Mouse (Mus musculus) limb, embryonic 14.5 days (tissue): ENCODE data around the gene Lrrc45. TPM values are rescaled to one million over a fixed set of nuclear protein-coding genes. Genes with fewer than 3 reads are reported as not detected.

Experiments
- ATAC-seq: fragments of 200-750 bp; cut with Nextera tagmentation; 2 replicates; pipeline ENCODE4 v1.8.0; 2017; ENCODE audit warnings: low read depth, moderate number of reproducible peaks, moderate TSS enrichment; ENCODE audit not compliant: low FRiP score
- DNase-seq: peaks from one replicate; pipeline ENCODE4 v3.0.0-alpha.2; 2015; ENCODE audit warnings: low spot score
- H3K27ac ChIP-seq: fragments of 300-500 bp; sonication (generic); replicated peaks from 2 replicates; pipeline ENCODE4 v1.5.1; 2014; ENCODE audit warnings: low read depth, mild to moderate bottlenecking, low read length, moderate library complexity, mixed read lengths
- H3K27me3 ChIP-seq: fragments of 300-500 bp; sonication (generic); 2 replicates; pipeline ENCODE4 v1.6.1; 2014; ENCODE audit warnings: low read length, mixed read lengths; ENCODE audit not compliant: control insufficient read depth, insufficient read depth
- H3K36me3 ChIP-seq: fragments of 300-500 bp; sonication (generic); 2 replicates; pipeline ENCODE4 v1.6.1; 2014; ENCODE audit warnings: mild to moderate bottlenecking, low read length, moderate library complexity, mixed read lengths; ENCODE audit not compliant: control insufficient read depth, insufficient read depth
- H3K4me1 ChIP-seq: fragments of 300-500 bp; sonication (generic); 2 replicates; pipeline ENCODE4 v1.6.1; 2014; ENCODE audit warnings: antibody characterized with exemption, low read length, mixed read lengths; ENCODE audit not compliant: control insufficient read depth, insufficient read depth
- H3K4me2 ChIP-seq: fragments of 300-500 bp; sonication (generic); replicated peaks from 2 replicates; pipeline ENCODE4 v1.6.1; 2014; ENCODE audit warnings: low read depth, mild to moderate bottlenecking, low read length, moderate library complexity; ENCODE audit not compliant: severe bottlenecking
- H3K4me3 ChIP-seq: fragments of 300-500 bp; sonication (generic); replicated peaks from 2 replicates; pipeline ENCODE4 v1.5.1; 2014; ENCODE audit warnings: low read length
- H3K9ac ChIP-seq: fragments of 300-500 bp; sonication (generic); 2 replicates; pipeline ENCODE4 v1.6.1; 2014; ENCODE audit warnings: mild to moderate bottlenecking, low read depth, low read length, moderate library complexity; ENCODE audit not compliant: severe bottlenecking
- H3K9me3 ChIP-seq: fragments of 300-500 bp; sonication (generic); 2 replicates; pipeline ENCODE4 v1.6.1; 2016; ENCODE audit warnings: low read length; ENCODE audit not compliant: control insufficient read depth
- POLR2A ChIP-seq: fragments of 200-500 bp; IDR thresholded peaks from 2 replicates; pipeline ENCODE4 v1.8.0; 2012; ENCODE audit warnings: inconsistent platforms, mild to moderate bottlenecking, moderate library complexity, borderline replicate concordance; ENCODE audit not compliant: insufficient read depth, insufficient read length; ENCODE audit errors: extremely low read depth
- WGBS: fragments of 180-500 bp; shearing (Covaris S2); extraction: QIAGEN DNeasy Blood & Tissue Kit; methylation state at CpG from one replicate; pipeline ENCODE4 v1.1.7; 2014; 5-methylcytosine and 5-hydroxymethylcytosine counted together
- polyA plus RNA-seq, 2 experiments: library from polyadenylated mRNA; depleted of rRNA in 1 of 2; stranded (reverse) in 1 of 2; unstranded in 1 of 2; fragments of >200 nt; fragmentation: Nextera tagmentation in 1 of 2; extraction: Ambion mirVana in 1 of 2; gene quantifications; 2 replicates each; pipeline versions ENCODE4 v1.2.1 to v1.2.3; 2012 to 2014

The Lrrc45 gene
- polyA plus RNA-seq, 2 experiments, result 48.1 to 91.3 TPM

DNA sequence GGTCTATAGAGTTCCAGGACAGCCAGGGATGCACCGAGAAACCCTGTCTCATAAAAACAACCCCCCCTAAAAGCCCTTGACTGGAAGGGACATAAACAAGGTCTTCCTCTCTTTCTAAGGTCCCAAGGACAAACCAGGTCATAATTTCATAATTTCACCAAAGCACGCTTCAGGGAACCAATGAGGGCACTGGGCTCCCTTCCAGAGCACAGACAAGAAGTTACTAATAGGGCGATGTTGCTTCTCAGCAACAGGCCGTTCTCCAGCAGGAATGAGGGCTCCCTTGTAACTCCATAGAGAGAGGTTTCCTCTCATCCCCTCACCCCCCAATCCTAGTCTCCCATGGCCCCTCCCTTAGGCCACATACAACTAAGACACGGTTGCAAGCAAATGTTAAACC lies 27.3 kb downstream of the Lrrc45 start:
- Histone ChIP-seq H3K4me3 (no peak overlapping the region), H3K4me1 (no peaks in the 10 kb centered on the region), H3K9me3 (no peaks in the 10 kb centered on the region), H3K27me3 (no peaks in the 10 kb centered on the region), H3K4me2 (no peak overlapping the region), H3K27ac (no peak overlapping the region), H3K36me3 (no peaks in the 10 kb centered on the region), H3K9ac (no peak overlapping the region)
- DNase-seq (no peak), ATAC-seq (no peak)
- TF ChIP-seq POLR2A, result no peak
- 89% methylated on average over 5 of the region's 5 CpGs for WGBS

- WGBS, result 67% methylated on average over 7 of the region's 7 CpGs
- ATAC-seq, result no peak
- Histone ChIP-seq H3K27me3 (no peaks in the 10 kb centered on the region), H3K4me1 (no peaks in the 10 kb centered on the region), H3K9ac (no peak overlapping the region), H3K27ac (no peak overlapping the region), H3K9me3 (no peaks in the 10 kb centered on the region), H3K36me3 (no peaks in the 10 kb centered on the region), H3K4me3 (no peak overlapping the region), H3K4me2 (no peak overlapping the region)
- no peak for DNase-seq
- no peak for TF ChIP-seq POLR2A
These were observed 30.5 kb downstream of the Lrrc45 start for GRCm38 (mm10) chr11:120744121-120744701.

GRCm38 (mm10) chr11:120747974-120748373 lies 34.2 kb downstream of the Lrrc45 start:
- Histone ChIP-seq H3K9ac (no peak overlapping the region), H3K27me3 (no peaks in the 10 kb centered on the region), H3K36me3 (no peaks in the 10 kb centered on the region), H3K9me3 (no peaks in the 10 kb centered on the region), H3K4me2 (no peak overlapping the region), H3K27ac (no peak overlapping the region), H3K4me3 (no peak overlapping the region), H3K4me1 (no peaks in the 10 kb centered on the region)
- no peak for ATAC-seq
- no peak for DNase-seq
- WGBS, result 39% methylated on average over 4 of the region's 4 CpGs
- no peak for TF ChIP-seq POLR2A

DNA sequence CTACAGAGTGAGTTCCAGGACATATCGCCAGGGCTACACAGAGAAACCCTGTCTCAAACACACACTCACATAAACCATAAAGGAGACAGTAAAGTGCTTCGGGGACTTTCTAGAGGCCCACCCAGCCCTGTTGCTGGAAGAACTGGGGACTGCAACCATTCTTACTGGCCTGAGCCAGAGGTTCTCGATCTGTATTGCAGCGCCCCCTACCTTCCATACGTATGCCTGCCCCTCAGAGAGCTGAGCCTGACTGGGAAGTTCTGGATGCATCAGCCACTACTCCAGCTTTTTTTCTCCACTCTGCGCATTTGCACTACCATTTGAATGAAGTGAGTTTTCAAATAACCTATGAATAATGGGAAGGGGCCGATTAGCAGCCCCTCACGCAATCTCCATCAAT lies 35.7 kb downstream of the Lrrc45 start:
- 60% methylated on average over 8 of the region's 8 CpGs for WGBS
- H3K4me2 ChIP-seq, result no peak overlapping the region
- ATAC-seq, result no peak

DNA sequence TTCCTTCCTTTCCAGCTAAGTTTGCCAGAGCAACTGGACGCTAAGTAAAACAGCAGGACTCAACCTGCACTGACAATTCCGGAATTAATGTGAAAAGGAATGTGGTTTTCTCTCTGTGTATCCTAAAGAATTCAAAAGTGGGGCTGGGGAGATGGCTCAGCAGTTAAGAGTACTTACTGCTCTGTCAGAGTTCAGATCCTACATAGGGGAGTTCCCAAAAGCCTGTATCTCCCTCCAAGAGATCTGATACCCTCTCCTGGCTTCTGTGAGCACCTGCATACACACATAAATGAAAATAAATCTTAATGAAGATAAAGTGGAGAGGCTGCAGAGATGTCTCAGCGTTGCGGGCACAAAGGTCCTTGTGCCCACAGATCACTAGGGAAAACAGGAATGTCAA lies 37.9 kb downstream of the Lrrc45 start:
- no peaks in the 10 kb centered on the region for H3K4me1 ChIP-seq
- no peak overlapping the region for H3K27ac ChIP-seq
- ATAC-seq, result no peak
- no peak for TF ChIP-seq POLR2A
- H3K4me3 ChIP-seq, result no peak overlapping the region
- no peaks in the 10 kb centered on the region for H3K27me3 ChIP-seq
- H3K9me3 ChIP-seq, result no peaks in the 10 kb centered on the region
- 0 out of 2 replicates have a peak overlapping the region, but pooled peaks have one; percentile 4 for H3K9ac ChIP-seq
- DNase-seq, result no peak
- H3K36me3 ChIP-seq, result no peaks in the 10 kb centered on the region
- 74% methylated on average over 4 of the region's 4 CpGs for WGBS
- H3K4me2 ChIP-seq, result no peak overlapping the region

More for the DNA sequence above, 35.7 kb downstream of the Lrrc45 start:
- no peak for DNase-seq
- Histone ChIP-seq H3K9me3 (no peaks in the 10 kb centered on the region), H3K9ac (no peak overlapping the region), H3K4me3 (no peak overlapping the region), H3K27me3 (no peaks in the 10 kb centered on the region), H3K36me3 (no peaks in the 10 kb centered on the region), H3K27ac (no peak overlapping the region), H3K4me1 (no peaks in the 10 kb centered on the region)
- no peak for TF ChIP-seq POLR2A

GRCm38 (mm10) chr11:120760236-120760635 lies 46.5 kb downstream of the Lrrc45 start:
- Histone ChIP-seq H3K4me2 (no peak overlapping the region), H3K9me3 (peaks cover 8% of the 10 kb centered on the region), H3K27me3 (no peaks in the 10 kb centered on the region), H3K4me3 (no peak overlapping the region), H3K27ac (no peak overlapping the region), H3K4me1 (no peaks in the 10 kb centered on the region), H3K9ac (no peak overlapping the region), H3K36me3 (no peaks in the 10 kb centered on the region)
- ATAC-seq (no peak), DNase-seq (no peak)
- TF ChIP-seq POLR2A, result no peak
- WGBS, result 82% methylated on average over 9 of the region's 9 CpGs
